Mouse (Mus musculus) liver, embryonic 14.5 days (tissue): ENCODE results near the gene Eif4e2. TPM values are rescaled to one million over a fixed set of nuclear protein-coding genes. Genes with fewer than 3 reads are reported as not detected.

Experiments
- ATAC-seq: fragments of 200-750 bp; cut with Nextera tagmentation; 2 replicates; pipeline ENCODE4 v1.8.0; 2017; ENCODE audit warnings: moderate number of reproducible peaks, mild to moderate bottlenecking, moderate library complexity; ENCODE audit not compliant: insufficient read depth
- DNase-seq, 3 experiments: peaks; one replicate each; pipeline ENCODE4 v3.0.0-alpha.2; 2012 to 2013; ENCODE audit warnings: low read depth in 3 of 3, low spot score in 3 of 3
- H3K27ac ChIP-seq: fragments of 300-500 bp; sonication (generic); 2 replicates; pipeline ENCODE4 v1.5.1; 2014; ENCODE audit warnings: moderate library complexity, mild to moderate bottlenecking, control low read depth, inconsistent platforms
- H3K27me3 ChIP-seq: fragments of 300-500 bp; sonication (generic); 2 replicates; pipeline ENCODE4 v1.6.1; 2014; ENCODE audit warnings: mild to moderate bottlenecking, low read length, moderate library complexity; ENCODE audit not compliant: control insufficient read depth, insufficient read depth
- H3K36me3 ChIP-seq: fragments of 300-500 bp; sonication (generic); replicated peaks from 2 replicates; pipeline ENCODE4 v1.6.1; 2014; ENCODE audit warnings: low read depth; ENCODE audit not compliant: control insufficient read depth, insufficient read depth
- H3K4me1 ChIP-seq, 2 experiments: fragments of 200-500 bp in 1 of 2; fragments of 300-500 bp in 1 of 2; sonication (generic) in 1 of 2; replicated peaks; 2 replicates each; pipeline ENCODE4 v1.6.1; 2012 to 2014; ENCODE audit warnings: antibody characterized with exemption in 1 of 2, inconsistent platforms in 1 of 2, low read length in 1 of 2; ENCODE audit not compliant: control insufficient read depth in 2 of 2, insufficient read depth in 2 of 2
- H3K4me2 ChIP-seq: fragments of 300-500 bp; sonication (generic); 2 replicates; pipeline ENCODE4 v1.6.1; 2014; ENCODE audit warnings: low read depth, mild to moderate bottlenecking, control low read depth, moderate library complexity
- H3K4me3 ChIP-seq, 2 experiments: fragments of 200-500 bp in 1 of 2; fragments of 300-500 bp in 1 of 2; sonication (generic) in 1 of 2; 2 replicates each; pipeline ENCODE4 v1.5.1; 2012 to 2014; ENCODE audit warnings: low read depth in 2 of 2, low read length in 2 of 2, mild to moderate bottlenecking in 2 of 2, control low read depth in 1 of 2, inconsistent platforms in 1 of 2, moderate library complexity in 1 of 2; ENCODE audit not compliant: insufficient read depth in 1 of 2
- H3K9ac ChIP-seq: fragments of 300-500 bp; sonication (generic); replicated peaks from 2 replicates; pipeline ENCODE4 v1.6.1; 2014; ENCODE audit warnings: mild to moderate bottlenecking, control low read depth, moderate library complexity
- H3K9me3 ChIP-seq: fragments of 300-500 bp; sonication (generic); 2 replicates; pipeline ENCODE4 v1.6.1; 2016; ENCODE audit warnings: low read length, mixed read lengths; ENCODE audit not compliant: control insufficient read depth
- CTCF ChIP-seq: IDR thresholded peaks from 2 replicates; pipeline ENCODE4 v1.5.1; 2016; ENCODE audit warnings: antibody characterized with exemption, low read depth, control low read depth
- EP300 ChIP-seq: IDR thresholded peaks from 2 replicates; pipeline ENCODE4 v1.6.1; 2016; ENCODE audit warnings: antibody characterized with exemption, low read depth
- WGBS: fragments of 180-500 bp; shearing (Covaris S2); extraction: QIAGEN DNeasy Blood & Tissue Kit; methylation state at CpG from one replicate; pipeline ENCODE4 v1.1.7; 2014; ENCODE audit not compliant: insufficient replicate concordance; 5-methylcytosine and 5-hydroxymethylcytosine counted together
- polyA plus RNA-seq, 2 experiments: library from polyadenylated mRNA; depleted of rRNA in 1 of 2; stranded (reverse) in 1 of 2; unstranded in 1 of 2; fragments of >200 nt; fragmentation: Nextera tagmentation in 1 of 2; extraction: Ambion mirVana in 1 of 2; gene quantifications; 2 replicates each; pipeline versions ENCODE4 v1.2.1 to v1.2.3; 2012 to 2014

Gene Eif4e2
- polyA plus RNA-seq, 2 experiments: 34.8 to 54.9 TPM

DNA sequence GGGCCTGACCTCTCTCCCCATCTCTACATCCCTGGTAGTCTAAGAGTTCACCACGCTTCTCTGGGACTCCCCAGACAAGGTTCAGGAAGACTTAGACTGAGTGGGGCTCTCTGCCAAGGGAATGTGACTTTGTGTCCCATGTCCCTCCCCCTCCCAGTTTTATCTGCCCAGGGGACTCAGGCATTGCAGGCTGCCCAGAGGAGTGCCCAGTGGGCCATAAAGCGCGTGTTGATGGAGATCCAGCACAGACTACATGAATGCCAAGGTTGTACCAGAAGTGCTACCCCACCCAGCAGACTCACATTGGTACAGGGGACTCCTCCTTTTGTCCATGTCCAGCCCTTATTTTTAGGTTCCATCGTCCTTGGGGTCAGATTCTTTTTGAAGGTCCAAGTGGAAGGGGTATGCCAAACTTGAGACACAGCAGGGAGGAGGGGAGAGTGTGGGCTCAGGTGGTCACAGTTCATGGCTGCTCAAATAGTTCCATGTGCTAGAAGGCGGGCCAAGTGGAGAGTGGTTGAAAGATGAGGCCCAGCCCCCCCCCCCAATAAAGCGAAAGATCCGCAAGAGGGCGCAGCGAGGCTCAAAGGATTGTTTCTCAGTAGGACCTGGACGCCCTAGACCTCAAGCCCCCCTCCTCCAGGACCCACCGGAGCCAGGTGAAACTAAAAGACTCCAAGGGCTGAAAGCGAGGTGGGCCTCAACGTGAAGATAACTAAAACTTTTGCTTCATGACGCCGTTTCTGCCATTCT is 29.5 kb upstream of the Eif4e2 start:
- 23% methylated on average over 15 of the region's 15 CpGs for WGBS
- DNase-seq: no peak
- Histone ChIP-seq H3K9me3 (no peaks in the 10 kb centered on the region), H3K36me3 (no peaks in the 10 kb centered on the region), H3K9ac (no peak overlapping the region), H3K4me2 (no peak overlapping the region), H3K27me3 (peaks cover 33% of the 10 kb centered on the region), H3K4me3 (no peak overlapping the region), H3K4me1 (no peaks in the 10 kb centered on the region), H3K27ac (no peak overlapping the region)
- TF ChIP-seq EP300 (no peak), CTCF (no peak)
- no peak for ATAC-seq

DNA sequence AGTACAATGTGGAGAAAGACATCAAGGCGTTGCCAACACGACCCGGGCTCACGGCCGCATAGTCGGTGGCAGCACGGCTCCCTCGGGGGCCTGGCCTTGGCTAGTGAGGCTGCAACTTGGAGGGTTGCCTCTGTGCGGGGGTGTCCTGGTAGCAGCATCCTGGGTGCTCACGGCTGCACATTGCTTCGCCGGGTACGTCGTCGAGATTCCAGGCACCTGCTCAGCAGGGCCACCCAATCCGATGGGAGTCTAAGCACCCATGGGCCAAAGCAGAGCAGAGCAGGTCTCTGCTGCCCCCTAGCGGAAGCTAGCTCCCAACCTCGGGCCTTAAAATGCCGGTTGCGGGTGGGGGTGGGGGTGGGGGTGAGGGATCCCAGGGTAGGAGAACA is 29.0 kb upstream of the Eif4e2 start:
- peak in 2 of 3 experiments; percentile 19 to 32 for DNase-seq
- no peaks in the 10 kb centered on the region for H3K9me3 ChIP-seq
- H3K4me3 ChIP-seq: no peak overlapping the region
- WGBS: 17% methylated on average over 20 of the region's 20 CpGs
- no peak overlapping the region for H3K27ac ChIP-seq
- no peak for ATAC-seq
- H3K4me1 ChIP-seq: no peaks in the 10 kb centered on the region
- H3K9ac ChIP-seq: no peak overlapping the region
- H3K4me2 ChIP-seq: no peak overlapping the region
- TF ChIP-seq EP300 (no peak), CTCF (peak; percentile 84)
- H3K36me3 ChIP-seq: no peaks in the 10 kb centered on the region
- peaks cover 33% of the 10 kb centered on the region for H3K27me3 ChIP-seq

DNA sequence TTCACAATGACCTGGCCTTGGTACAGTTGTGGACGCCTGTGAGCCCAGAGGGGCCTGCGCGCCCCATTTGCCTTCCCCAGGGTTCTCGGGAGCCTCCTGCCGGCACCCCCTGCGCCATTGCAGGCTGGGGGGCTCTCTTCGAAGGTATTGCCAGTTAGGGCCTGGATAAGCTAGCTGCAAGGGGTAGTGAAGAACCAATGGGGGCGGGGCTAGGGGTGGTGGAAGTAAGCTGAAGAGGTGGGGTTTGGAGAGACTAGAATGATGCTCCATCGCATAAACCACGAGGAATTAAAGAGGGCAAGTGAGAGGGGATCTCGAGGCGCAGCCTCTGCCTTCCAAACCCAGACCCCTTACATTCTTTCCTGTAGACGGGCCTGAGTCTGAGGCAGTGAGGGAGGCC is 28.2 kb upstream of the Eif4e2 start:
- no peak for DNase-seq
- H3K4me1 ChIP-seq: no peaks in the 10 kb centered on the region
- no peak overlapping the region for H3K9ac ChIP-seq
- H3K4me3 ChIP-seq: no peak overlapping the region
- TF ChIP-seq EP300: no peak
- no peak for TF ChIP-seq CTCF
- peaks cover 33% of the 10 kb centered on the region for H3K27me3 ChIP-seq
- H3K4me2 ChIP-seq: no peak overlapping the region
- H3K36me3 ChIP-seq: no peaks in the 10 kb centered on the region
- no peaks in the 10 kb centered on the region for H3K9me3 ChIP-seq
- no peak for ATAC-seq
- 17% methylated on average over 13 of the region's 13 CpGs for WGBS
- no peak overlapping the region for H3K27ac ChIP-seq

GRCm38 (mm10) chr1:87186261-87187036 is 27.3 kb upstream of the Eif4e2 start:
- TF ChIP-seq CTCF: no peak
- TF ChIP-seq EP300: no peak
- H3K4me3 ChIP-seq: peak overlapping the region; percentile 41 to 43
- peaks cover 33% of the 10 kb centered on the region for H3K27me3 ChIP-seq
- no peaks in the 10 kb centered on the region for H3K9me3 ChIP-seq
- H3K36me3 ChIP-seq: no peaks in the 10 kb centered on the region
- no peak for DNase-seq
- ATAC-seq: no peak
- H3K4me1 ChIP-seq: no peaks in the 10 kb centered on the region
- no peak overlapping the region for H3K9ac ChIP-seq
- peak overlapping the region; percentile 60 for H3K4me2 ChIP-seq
- no peak overlapping the region for H3K27ac ChIP-seq
- WGBS: 2% methylated on average over 54 of the region's 54 CpGs

DNA sequence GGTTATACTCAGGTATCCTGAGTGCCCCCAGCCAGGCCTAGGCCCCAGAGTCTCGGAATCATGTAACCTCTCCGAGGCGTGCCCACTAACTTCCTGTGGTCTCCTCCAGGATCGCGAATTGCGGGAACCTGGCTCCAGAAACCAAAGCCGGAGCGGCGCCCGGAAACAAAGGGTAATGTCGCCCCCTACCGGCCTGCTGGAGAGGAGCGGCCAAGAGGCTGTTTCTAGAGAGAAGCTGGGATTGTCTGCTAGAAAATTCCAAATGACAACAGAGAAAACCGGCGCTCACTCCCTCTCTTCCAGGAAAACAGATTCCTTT is 26.7 kb upstream of the Eif4e2 start:
- H3K4me2 ChIP-seq: peak overlapping the region; percentile 60
- ATAC-seq: no peak
- no peak overlapping the region for H3K9ac ChIP-seq
- H3K4me3 ChIP-seq: peak overlapping the region; percentile 41 to 43
- H3K9me3 ChIP-seq: no peaks in the 10 kb centered on the region
- peaks cover 33% of the 10 kb centered on the region for H3K27me3 ChIP-seq
- no peaks in the 10 kb centered on the region for H3K36me3 ChIP-seq
- peak in 1 of 3 experiments; percentile 20 for DNase-seq
- H3K27ac ChIP-seq: no peak overlapping the region
- TF ChIP-seq CTCF: peak; percentile 88
- no peak for TF ChIP-seq EP300
- no peaks in the 10 kb centered on the region for H3K4me1 ChIP-seq
- 1% methylated on average over 15 of the region's 15 CpGs for WGBS
